Mouse (Mus musculus): Measurements from ENCODE around the gene Ccdc85a. TPM values are rescaled to one million over a fixed set of nuclear protein-coding genes. Genes with fewer than 3 reads are reported as not detected.
"Not testable (repeated sequence)": the region's sequence is repeated elsewhere in the genome, so short reads cannot be mapped to it uniquely, and the experiment has no call there.

Gene Ccdc85a
- polyA plus RNA-seq, 1 experiment from 2014 or later: 7.3 TPM

DNA sequence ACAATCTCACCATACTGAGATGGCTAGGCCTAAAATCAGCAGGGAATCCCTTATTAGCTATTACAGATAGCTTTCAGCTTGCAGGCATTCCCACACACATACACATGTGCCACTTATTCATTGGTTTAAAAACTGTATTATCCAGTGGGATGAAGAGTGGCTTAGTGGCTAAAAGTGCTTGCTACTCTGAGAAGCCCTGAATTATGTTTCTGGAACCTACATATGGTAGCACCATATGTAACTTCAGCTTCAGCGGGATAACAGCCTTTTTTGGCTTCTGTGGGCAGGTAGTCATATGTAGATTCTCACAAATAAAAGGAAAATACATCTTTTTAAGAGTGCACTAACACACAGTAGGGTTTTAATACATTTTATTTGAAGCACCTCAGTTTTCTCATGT, 119.2 kb downstream of the Ccdc85a start:
- Histone ChIP-seq H3K4me3 (ENCODE audit: low read length) (no peak overlapping the region), H3K9ac (ENCODE audit: low read length) (no peak overlapping the region), H3K27me3 (ENCODE audit: control insufficient read depth, insufficient read depth, low read depth, low read length) (no peaks in the 10 kb centered on the region), H3K27ac (ENCODE audit: low read length) (no peak overlapping the region), H3K36me3 (ENCODE audit: control insufficient read depth, insufficient read depth, low read length) (no peaks in the 10 kb centered on the region), H3K4me2 (ENCODE audit: low read depth, low read length) (no peak overlapping the region), H3K4me1 (replicated peaks; ENCODE audit: control insufficient read depth, insufficient read depth, low read length) (no peaks in the 10 kb centered on the region), H3K9me3 (ENCODE audit: control insufficient read depth, low read length) (no peaks in the 10 kb centered on the region)
- no peak for ATAC-seq (ENCODE audit: low read depth)
- 81% methylated on average over 1 of the region's 1 CpGs for WGBS

DNA sequence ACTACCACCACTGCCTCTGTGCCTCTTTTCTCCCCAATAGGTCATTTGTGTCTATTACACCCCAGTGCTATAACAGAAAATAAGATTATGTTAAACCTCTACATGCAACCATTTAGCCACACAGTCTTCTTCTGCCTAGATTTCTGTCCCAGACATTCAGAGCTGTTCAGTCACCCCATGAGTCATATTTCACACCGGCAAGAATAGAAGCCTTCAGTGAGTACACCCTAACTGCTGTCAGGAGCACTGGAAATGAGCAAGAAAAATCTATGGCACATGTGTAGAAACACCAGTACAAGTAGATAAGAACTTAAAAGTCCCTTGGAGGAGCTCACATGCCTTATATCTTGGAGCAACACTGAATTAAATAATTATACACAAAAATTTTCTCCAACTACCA, 125.0 kb downstream of the Ccdc85a start:
- Histone ChIP-seq H3K4me2 (ENCODE audit: low read depth, low read length) (no peak overlapping the region), H3K27ac (ENCODE audit: low read length) (no peak overlapping the region), H3K9ac (ENCODE audit: low read length) (no peak overlapping the region), H3K9me3 (ENCODE audit: control insufficient read depth, low read length) (no peaks in the 10 kb centered on the region), H3K4me3 (ENCODE audit: low read length) (no peak overlapping the region), H3K4me1 (replicated peaks; ENCODE audit: control insufficient read depth, insufficient read depth, low read length) (no peaks in the 10 kb centered on the region), H3K36me3 (ENCODE audit: control insufficient read depth, insufficient read depth, low read length) (no peaks in the 10 kb centered on the region), H3K27me3 (ENCODE audit: control insufficient read depth, insufficient read depth, low read depth, low read length) (no peaks in the 10 kb centered on the region)
- WGBS: 72% methylated on average over 1 of the region's 1 CpGs
- no peak for ATAC-seq (ENCODE audit: low read depth)

DNA sequence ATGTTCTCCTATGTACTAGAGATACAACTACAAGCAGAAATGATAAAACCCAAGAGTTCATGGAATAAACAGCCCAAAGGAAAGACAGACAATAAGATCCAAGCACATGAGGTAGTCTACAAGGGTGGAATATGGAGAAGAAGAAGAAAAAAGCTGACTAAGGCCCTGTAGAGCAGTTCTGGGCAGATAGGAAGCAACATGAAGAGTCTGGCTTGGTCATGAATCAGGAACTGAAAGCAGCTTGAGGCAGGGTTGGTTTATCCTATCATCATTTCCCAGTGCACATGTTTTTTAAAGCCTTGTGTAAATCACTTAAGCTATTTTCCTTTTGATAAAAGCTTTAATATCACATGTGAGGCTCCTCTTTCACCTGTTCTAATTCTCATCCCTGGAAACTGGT, 144.2 kb downstream of the Ccdc85a start:
- Histone ChIP-seq H3K27ac (ENCODE audit: low read length) (no peak overlapping the region), H3K4me1 (replicated peaks; ENCODE audit: control insufficient read depth, insufficient read depth, low read length) (no peaks in the 10 kb centered on the region), H3K9me3 (ENCODE audit: control insufficient read depth, low read length) (no peaks in the 10 kb centered on the region), H3K9ac (ENCODE audit: low read length) (no peak overlapping the region), H3K36me3 (ENCODE audit: control insufficient read depth, insufficient read depth, low read length) (no peaks in the 10 kb centered on the region), H3K27me3 (ENCODE audit: control insufficient read depth, insufficient read depth, low read depth, low read length) (no peaks in the 10 kb centered on the region), H3K4me2 (ENCODE audit: low read depth, low read length) (no peak overlapping the region), H3K4me3 (ENCODE audit: low read length) (no peak overlapping the region)
- no peak for ATAC-seq (ENCODE audit: low read depth)

DNA sequence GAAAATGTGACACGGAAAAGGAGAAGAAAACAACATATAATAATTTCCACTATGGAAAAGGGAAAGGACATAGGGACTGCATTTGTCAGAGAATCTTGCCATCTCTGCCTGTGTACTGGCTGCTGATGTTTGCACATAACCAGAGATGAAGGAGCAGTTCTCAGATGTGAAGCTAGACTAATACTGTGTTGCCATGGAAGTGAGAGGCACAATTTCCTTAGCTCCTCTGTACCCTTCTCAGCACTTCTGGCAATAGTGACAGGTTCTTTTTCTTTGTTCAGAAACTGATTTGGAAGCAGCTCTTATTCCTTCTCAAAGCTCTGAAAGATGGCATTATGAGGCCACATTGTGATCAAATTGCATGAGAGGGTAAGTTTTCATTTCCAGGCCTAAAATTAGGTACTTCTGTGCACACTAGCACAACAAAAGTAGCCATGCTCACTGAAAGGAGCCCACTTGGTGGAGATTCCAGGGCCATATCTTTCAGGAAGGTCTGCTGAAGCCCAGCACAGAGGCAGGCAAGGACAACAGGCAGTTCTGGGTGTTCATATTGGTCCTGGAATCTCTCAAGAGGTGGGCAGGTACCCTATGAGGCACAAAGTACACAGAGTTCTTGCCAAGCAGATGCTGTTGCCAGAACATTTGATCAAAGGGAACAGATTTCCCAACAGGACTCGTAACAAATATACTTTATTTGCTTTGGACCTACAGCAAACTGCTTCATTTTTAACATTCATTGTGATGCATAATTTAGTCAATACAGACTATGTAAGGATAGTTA, 161.5 kb downstream of the Ccdc85a start:
- WGBS: 80% methylated on average over 2 of the region's 2 CpGs
- Histone ChIP-seq H3K9me3 (ENCODE audit: control insufficient read depth, low read length) (no peaks in the 10 kb centered on the region), H3K36me3 (ENCODE audit: control insufficient read depth, insufficient read depth, low read length) (no peaks in the 10 kb centered on the region), H3K9ac (ENCODE audit: low read length) (no peak overlapping the region), H3K27me3 (ENCODE audit: control insufficient read depth, insufficient read depth, low read depth, low read length) (no peaks in the 10 kb centered on the region), H3K27ac (ENCODE audit: low read length) (no peak overlapping the region), H3K4me2 (ENCODE audit: low read depth, low read length) (no peak overlapping the region), H3K4me3 (ENCODE audit: low read length) (no peak overlapping the region), H3K4me1 (replicated peaks; ENCODE audit: control insufficient read depth, insufficient read depth, low read length) (no peaks in the 10 kb centered on the region)
- ATAC-seq (ENCODE audit: low read depth): no peak

DNA sequence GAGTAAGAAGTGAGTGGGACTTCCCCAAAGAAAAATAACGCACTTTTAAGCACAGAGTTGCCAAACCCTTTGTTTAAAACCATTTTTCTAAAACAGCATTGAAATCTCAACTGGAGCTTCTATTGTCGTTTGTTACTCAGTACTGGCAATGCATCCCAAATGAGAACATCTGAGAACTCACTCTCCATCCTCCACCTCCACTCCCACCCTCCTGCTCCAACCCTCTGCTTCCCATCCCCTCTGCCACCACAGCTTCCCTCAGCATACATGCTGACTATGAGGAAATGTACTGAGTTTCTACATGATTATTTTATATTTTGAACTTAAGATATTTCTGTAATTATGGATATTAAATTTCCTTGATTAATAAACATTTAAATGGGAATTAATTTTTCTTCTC, 168.3 kb downstream of the Ccdc85a start:
- no peaks in the 10 kb centered on the region for H3K4me1 ChIP-seq (replicated peaks; ENCODE audit: control insufficient read depth, insufficient read depth, low read length)
- WGBS: 60% methylated on average over 2 of the region's 2 CpGs

DNA sequence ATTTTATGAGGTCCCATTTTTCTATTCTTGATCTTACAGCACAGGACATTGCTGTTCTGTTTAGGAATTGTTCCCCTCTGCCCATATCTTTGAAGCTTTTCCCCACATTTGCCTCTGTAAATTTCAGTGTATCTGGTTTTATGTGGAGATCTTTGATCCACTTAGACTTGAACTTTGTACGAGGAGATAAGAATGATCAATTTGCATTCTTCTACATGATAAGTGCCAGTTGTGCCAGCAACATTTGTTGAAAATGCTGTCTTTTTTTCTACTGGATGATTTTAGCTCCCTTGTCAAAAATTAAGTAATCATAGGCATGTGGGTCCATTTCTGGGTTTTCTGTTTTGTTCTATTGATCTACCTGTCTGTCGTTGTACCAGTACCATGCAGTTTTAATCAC, 174.2 kb downstream of the Ccdc85a start:
- H3K4me2 ChIP-seq (ENCODE audit: low read depth, low read length); H3K4me3 ChIP-seq (ENCODE audit: low read length); H3K27me3 ChIP-seq (ENCODE audit: control insufficient read depth, insufficient read depth, low read depth, low read length); H3K27ac ChIP-seq (ENCODE audit: low read length); H3K4me1 ChIP-seq (replicated peaks; ENCODE audit: control insufficient read depth, insufficient read depth, low read length); ATAC-seq (ENCODE audit: low read depth); H3K9me3 ChIP-seq (ENCODE audit: control insufficient read depth, low read length); H3K36me3 ChIP-seq (ENCODE audit: control insufficient read depth, insufficient read depth, low read length); H3K9ac ChIP-seq (ENCODE audit: low read length): not testable (repeated sequence)
- 73% methylated on average over 2 of the region's 2 CpGs for WGBS

More for the DNA sequence above, 168.3 kb downstream of the Ccdc85a start:
- no peaks in the 10 kb centered on the region for H3K9me3 ChIP-seq (ENCODE audit: control insufficient read depth, low read length)
- H3K4me3 ChIP-seq (ENCODE audit: low read length): no peak overlapping the region
- no peak overlapping the region for H3K4me2 ChIP-seq (ENCODE audit: low read depth, low read length)
- no peak overlapping the region for H3K27ac ChIP-seq (ENCODE audit: low read length)
- H3K27me3 ChIP-seq (ENCODE audit: control insufficient read depth, insufficient read depth, low read depth, low read length): no peaks in the 10 kb centered on the region
- no peak overlapping the region for H3K9ac ChIP-seq (ENCODE audit: low read length)
- no peak for ATAC-seq (ENCODE audit: low read depth)
- no peaks in the 10 kb centered on the region for H3K36me3 ChIP-seq (ENCODE audit: control insufficient read depth, insufficient read depth, low read length)

DNA sequence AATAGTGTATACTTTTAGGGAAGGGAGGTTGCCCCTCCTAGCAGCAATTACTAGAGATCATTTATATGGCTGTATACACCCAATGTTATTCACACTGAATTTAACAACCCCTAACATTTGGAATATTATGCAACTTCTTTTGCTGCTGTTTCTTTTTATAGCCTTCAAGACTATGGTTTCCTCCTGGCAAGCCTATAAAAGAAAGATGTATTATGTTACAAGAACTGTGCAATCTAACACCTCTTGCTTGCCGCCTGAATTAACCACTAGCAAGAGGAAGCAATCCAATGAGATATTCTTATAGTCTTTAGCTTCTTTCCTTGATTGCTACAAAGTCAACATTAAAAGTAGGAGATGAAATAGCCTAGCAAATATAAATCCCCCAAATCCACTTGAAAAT, 187.0 kb downstream of the Ccdc85a start:
- no peak overlapping the region for H3K4me2 ChIP-seq (ENCODE audit: low read depth, low read length)
- H3K27me3 ChIP-seq (ENCODE audit: control insufficient read depth, insufficient read depth, low read depth, low read length): no peaks in the 10 kb centered on the region
- H3K27ac ChIP-seq (ENCODE audit: low read length): no peak overlapping the region
- H3K9ac ChIP-seq (ENCODE audit: low read length): no peak overlapping the region
- no peaks in the 10 kb centered on the region for H3K36me3 ChIP-seq (ENCODE audit: control insufficient read depth, insufficient read depth, low read length)
- no peaks in the 10 kb centered on the region for H3K4me1 ChIP-seq (replicated peaks; ENCODE audit: control insufficient read depth, insufficient read depth, low read length)
- H3K9me3 ChIP-seq (ENCODE audit: control insufficient read depth, low read length): no peaks in the 10 kb centered on the region
- WGBS: 48% methylated on average over 1 of the region's 1 CpGs
- ATAC-seq (ENCODE audit: low read depth): no peak
- H3K4me3 ChIP-seq (ENCODE audit: low read length): no peak overlapping the region

DNA sequence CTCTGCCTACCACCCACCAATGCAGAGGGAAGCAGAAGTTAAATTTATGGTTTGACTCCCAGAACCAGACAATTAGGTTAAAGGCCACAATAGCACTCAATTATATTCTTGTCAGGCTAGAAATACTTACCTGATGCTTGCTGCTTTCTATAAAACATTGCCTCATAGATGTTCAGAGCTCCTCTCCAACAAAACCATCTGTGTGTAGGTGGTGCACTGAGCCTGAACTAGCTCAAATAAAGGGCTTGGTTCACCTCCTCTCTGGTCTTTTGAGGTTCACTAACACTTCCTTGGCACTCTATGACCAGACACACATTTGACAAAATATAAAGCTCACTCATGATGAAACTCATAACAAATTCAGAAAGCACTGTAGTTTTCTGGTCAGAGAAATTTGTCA, 208.2 kb downstream of the Ccdc85a start:
- no peaks in the 10 kb centered on the region for H3K36me3 ChIP-seq (ENCODE audit: control insufficient read depth, insufficient read depth, low read length)
- no peaks in the 10 kb centered on the region for H3K27me3 ChIP-seq (ENCODE audit: control insufficient read depth, insufficient read depth, low read depth, low read length)
- no peak for ATAC-seq (ENCODE audit: low read depth)
- no peaks in the 10 kb centered on the region for H3K4me1 ChIP-seq (replicated peaks; ENCODE audit: control insufficient read depth, insufficient read depth, low read length)
- H3K4me2 ChIP-seq (ENCODE audit: low read depth, low read length): no peak overlapping the region
- H3K9me3 ChIP-seq (ENCODE audit: control insufficient read depth, low read length): no peaks in the 10 kb centered on the region
- no peak overlapping the region for H3K9ac ChIP-seq (ENCODE audit: low read length)
- no peak overlapping the region for H3K27ac ChIP-seq (ENCODE audit: low read length)
- no peak overlapping the region for H3K4me3 ChIP-seq (ENCODE audit: low read length)

DNA sequence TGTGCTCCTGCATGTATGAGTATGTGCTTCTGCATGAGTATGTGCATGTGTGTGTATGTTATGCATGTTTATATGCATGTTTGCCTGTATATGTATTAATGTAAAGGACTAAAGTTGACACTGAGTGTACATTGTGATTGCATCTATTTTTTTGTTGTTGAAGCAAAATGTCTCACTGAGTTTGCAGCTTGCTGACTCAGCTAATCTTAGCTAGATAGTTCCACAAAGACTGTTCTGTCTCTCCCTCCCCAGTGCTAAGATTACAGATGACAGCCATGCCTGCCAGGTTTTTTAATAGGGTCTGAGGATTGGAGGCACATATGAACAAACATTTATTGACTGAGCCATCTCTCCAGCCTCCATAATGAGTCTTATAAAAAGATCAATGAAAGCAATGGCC, 209.5 kb downstream of the Ccdc85a start:
- Histone ChIP-seq H3K4me2 (ENCODE audit: low read depth, low read length) (no peak overlapping the region), H3K9me3 (ENCODE audit: control insufficient read depth, low read length) (no peaks in the 10 kb centered on the region), H3K27me3 (ENCODE audit: control insufficient read depth, insufficient read depth, low read depth, low read length) (no peaks in the 10 kb centered on the region), H3K27ac (ENCODE audit: low read length) (no peak overlapping the region), H3K36me3 (ENCODE audit: control insufficient read depth, insufficient read depth, low read length) (no peaks in the 10 kb centered on the region), H3K4me1 (replicated peaks; ENCODE audit: control insufficient read depth, insufficient read depth, low read length) (no peaks in the 10 kb centered on the region), H3K4me3 (ENCODE audit: low read length) (no peak overlapping the region), H3K9ac (ENCODE audit: low read length) (no peak overlapping the region)
- ATAC-seq (ENCODE audit: low read depth): no peak

DNA sequence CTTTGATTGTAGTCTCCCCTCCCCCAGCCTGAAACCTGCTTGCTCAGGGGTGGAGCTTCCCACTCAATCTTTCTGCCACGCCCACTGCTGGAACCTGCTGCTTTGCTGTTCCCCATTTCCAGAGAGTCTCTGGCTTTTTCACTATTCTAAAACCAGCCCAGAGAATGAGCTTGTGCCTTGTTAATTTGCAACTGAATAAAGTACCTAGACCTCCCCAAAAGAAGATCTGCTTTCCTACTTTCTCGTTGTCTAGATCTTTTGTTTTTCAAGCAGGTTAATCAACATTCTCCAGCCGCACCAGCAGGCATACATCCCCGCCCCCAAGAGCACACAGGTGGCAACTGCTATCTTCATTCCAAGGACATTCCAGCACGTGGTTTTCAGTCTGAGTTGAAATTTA, 212.7 kb downstream of the Ccdc85a start:
- H3K9me3 ChIP-seq (ENCODE audit: control insufficient read depth, low read length); H3K36me3 ChIP-seq (ENCODE audit: control insufficient read depth, insufficient read depth, low read length); H3K4me3 ChIP-seq (ENCODE audit: low read length); H3K27ac ChIP-seq (ENCODE audit: low read length); H3K4me1 ChIP-seq (replicated peaks; ENCODE audit: control insufficient read depth, insufficient read depth, low read length); H3K4me2 ChIP-seq (ENCODE audit: low read depth, low read length); ATAC-seq (ENCODE audit: low read depth); H3K27me3 ChIP-seq (ENCODE audit: control insufficient read depth, insufficient read depth, low read depth, low read length); H3K9ac ChIP-seq (ENCODE audit: low read length): not testable (repeated sequence)
- WGBS: 47% methylated on average over 5 of the region's 5 CpGs
